Mouse (Mus musculus) spleen, postnatal 4 days (tissue): ENCODE data around the gene Tmem218.

ENCODE experiments used
- DNase-seq, 2 experiments: peaks; one replicate each; pipeline ENCODE4 v3.0.0; 2022; ENCODE audit warnings: low spot score in 2 of 2

The Tmem218 gene

GRCm38 (mm10) chr9:37232201-37233195, 24.5 kb downstream of the Tmem218 start:
- no peak for DNase-seq

GRCm38 (mm10) chr9:37235951-37236737, 28.1 kb downstream of the Tmem218 start:
- no peak for DNase-seq

- no peak for DNase-seq
Observed at GRCm38 (mm10) chr9:37242764-37243163, 34.7 kb downstream of the Tmem218 start.

- no peak for DNase-seq
Observed at GRCm38 (mm10) chr9:37244600-37244999, 36.6 kb downstream of the Tmem218 start.

- DNase-seq, result no peak
Observed at GRCm38 (mm10) chr9:37245404-37245803, 37.4 kb downstream of the Tmem218 start.

- DNase-seq, result no peak
Observed at GRCm38 (mm10) chr9:37245810-37246209, 37.8 kb downstream of the Tmem218 start.

- no peak for DNase-seq
Observed at GRCm38 (mm10) chr9:37247429-37247828, 39.4 kb downstream of the Tmem218 start.

- no peak for DNase-seq
Observed at GRCm38 (mm10) chr9:37248381-37248906, 40.4 kb downstream of the Tmem218 start.

GRCm38 (mm10) chr9:37249976-37250375, 42.0 kb downstream of the Tmem218 start:
- DNase-seq, result no peak

GRCm38 (mm10) chr9:37250631-37251030, 42.6 kb downstream of the Tmem218 start:
- DNase-seq, result no peak

- DNase-seq, result no peak
Observed at GRCm38 (mm10) chr9:37254531-37255110, 46.6 kb downstream of the Tmem218 start.

- DNase-seq, result peak; percentile 36 to 76
Observed at GRCm38 (mm10) chr9:37255149-37255888, 47.3 kb downstream of the Tmem218 start, which contains the start of gene Slc37a2. Gene Slc37a2, minus strand, starts transcription at chr9:37255738.

GRCm38 (mm10) chr9:37255889-37256225, 47.8 kb downstream of the Tmem218 start:
- DNase-seq, result peak in 1 of 2 experiments; percentile 37

GRCm38 (mm10) chr9:37266622-37267021, 58.6 kb downstream of the Tmem218 start:
- no peak for DNase-seq
